Mouse (Mus musculus) mammary gland, adult 2 months (tissue): Measurements from ENCODE around the gene Gucy2d. TPM values are rescaled to one million over a fixed set of nuclear protein-coding genes. Genes with fewer than 3 reads are reported as not detected.

Source experiments
- polyA plus RNA-seq: library from polyadenylated mRNA; depleted of rRNA; stranded (reverse); fragments of >200 nt; gene quantifications from 2 replicates; pipeline ENCODE4 v1.2.3, GENCODE M21; 2012; ENCODE audit warnings: low replicate concordance; rRNA removed

The Gucy2d gene
- polyA plus RNA-seq = 0.07 TPM in 1 of 2 replicates, not detected in the other

GRCm38 (mm10) chr7:98439956-98440466 lies at the start of gene Gucy2d:
Gene Gucy2d (plus strand): TSS chr7:98440416.

GRCm38 (mm10) chr7:98489131-98489530 lies 48.9 kb downstream of the Gucy2d start, which contains the start of gene Lrrc32:
Gene Lrrc32 (plus strand): TSS chr7:98489283.

Other genes starting within 250 kb of the Gucy2d start
- 0.22 and 0.82 TPM in 2 replicates for gene B3gnt6, start 240.9 kb upstream of the Gucy2d start, polyA plus RNA-seq
- gene Acer3, start 119.2 kb upstream of the Gucy2d start, polyA plus RNA-seq = 3.6 and 5.2 TPM in 2 replicates
- gene Tsku, start 79.1 kb upstream of the Gucy2d start, polyA plus RNA-seq = 23.6 and 26.0 TPM in 2 replicates
- gene Lrrc32, start 48.9 kb downstream of the Gucy2d start, polyA plus RNA-seq = 20.7 and 24.3 TPM in 2 replicates
- gene Emsy, start 216.4 kb downstream of the Gucy2d start, polyA plus RNA-seq = 15.3 and 23.4 TPM in 2 replicates